Mouse (Mus musculus): ENCODE measurements around the gene Gm44596. TPM values are rescaled to one million over a fixed set of nuclear protein-coding genes. Genes with fewer than 3 reads are reported as not detected.

Gene Gm44596
- polyA plus RNA-seq, 1 experiment from 2014 or later, result not detected

DNA sequence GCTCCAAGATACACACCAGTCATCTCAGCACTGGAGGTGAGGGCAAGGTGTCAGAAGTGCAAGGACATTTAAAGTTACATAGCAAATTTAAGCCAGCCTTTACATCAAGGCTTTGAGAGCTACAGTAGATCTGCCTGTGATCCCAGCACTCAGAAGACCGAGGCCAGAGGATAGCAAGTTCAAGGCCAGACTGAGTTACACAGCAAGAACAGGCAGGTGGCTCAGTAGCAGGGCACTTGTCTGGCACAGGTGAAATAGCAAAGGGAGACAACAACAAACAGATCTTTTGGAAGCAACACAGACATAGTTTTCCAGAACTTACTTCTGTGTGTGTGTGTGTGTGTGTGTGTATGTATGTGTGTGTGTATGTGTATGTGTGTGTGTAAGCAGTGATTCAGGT lies 42.8 kb downstream of the Gm44596 start:
- Histone ChIP-seq H3K9ac (no peak overlapping the region), H3K9me3 (replicated peaks) (no peaks in the 10 kb centered on the region), H3K27ac (no peak overlapping the region), H3K4me1 (peaks cover 9% of the 10 kb centered on the region; the same call in 1 of the 2 replicates), H3K27me3 (no peaks in the 10 kb centered on the region), H3K4me2 (no peak overlapping the region), H3K36me3 (peaks cover 18% of the 10 kb centered on the region), H3K4me3 (replicated peaks) (no peak overlapping the region)
- WGBS, result 88% methylated on average over 1 of the region's 1 CpGs
- ATAC-seq (replicated peaks; ENCODE audit: low FRiP score), result no peak

DNA sequence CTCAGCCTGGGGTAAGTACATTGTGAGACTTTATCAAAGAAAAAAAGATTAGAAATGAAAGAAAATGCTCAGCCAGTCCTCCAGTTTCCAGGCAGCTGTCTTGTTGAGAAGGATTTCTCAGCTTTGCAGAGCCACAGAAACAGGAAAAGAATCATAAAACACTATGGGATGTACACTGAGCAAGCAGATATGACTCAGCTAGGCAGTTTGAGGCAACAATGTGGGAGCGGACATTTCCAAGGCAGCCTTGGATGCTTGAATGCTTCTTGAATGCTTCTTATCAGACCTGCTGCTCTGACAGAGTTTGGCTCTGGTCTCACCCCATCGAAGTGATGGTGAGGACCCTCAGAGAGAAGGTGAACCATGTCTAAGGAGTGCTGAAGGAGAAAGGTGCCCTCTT lies 45.7 kb downstream of the Gm44596 start:
- no peaks in the 10 kb centered on the region for H3K9me3 ChIP-seq (replicated peaks)
- no peak overlapping the region for H3K9ac ChIP-seq
- H3K27ac ChIP-seq, result peak overlapping the region; percentile 76
- no peaks in the 10 kb centered on the region for H3K27me3 ChIP-seq
- peaks cover 9% of the 10 kb centered on the region for H3K36me3 ChIP-seq
- 66% methylated on average over 2 of the region's 2 CpGs for WGBS
- no peak for ATAC-seq (replicated peaks; ENCODE audit: low FRiP score)
- H3K4me2 ChIP-seq, result no peak overlapping the region
- H3K4me3 ChIP-seq (replicated peaks), result no peak overlapping the region
- H3K4me1 ChIP-seq, result peaks cover 16% of the 10 kb centered on the region

DNA sequence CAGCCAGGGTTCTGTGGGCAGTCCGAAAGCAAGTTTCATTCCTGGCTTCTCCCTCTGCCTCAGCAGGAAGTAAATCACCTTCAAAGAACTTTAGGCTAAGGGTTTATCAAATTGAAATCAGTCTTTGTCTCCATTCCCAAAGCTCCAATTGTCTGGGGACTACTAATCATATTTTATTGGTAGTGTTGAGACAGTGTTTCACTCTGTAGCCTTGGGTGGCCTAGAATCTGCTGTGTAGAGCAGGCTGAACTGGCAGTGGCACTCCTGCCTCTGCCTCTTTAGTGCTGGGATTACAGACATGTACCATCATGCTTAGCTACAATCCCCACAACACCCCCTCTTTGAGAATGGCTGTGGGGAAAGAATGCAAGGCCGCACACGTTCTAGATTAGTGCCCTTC lies 46.2 kb downstream of the Gm44596 start:
- no peak for ATAC-seq (replicated peaks; ENCODE audit: low FRiP score)
- Histone ChIP-seq H3K9me3 (replicated peaks) (no peaks in the 10 kb centered on the region), H3K4me3 (replicated peaks) (no peak overlapping the region), H3K4me1 (peaks cover 16% of the 10 kb centered on the region), H3K27ac (peak overlapping the region; percentile 76), H3K9ac (no peak overlapping the region), H3K36me3 (peaks cover 8% of the 10 kb centered on the region; the same call in 1 of the 2 replicates), H3K4me2 (no peak overlapping the region), H3K27me3 (no peaks in the 10 kb centered on the region)
- WGBS, result 89% methylated on average over 3 of the region's 3 CpGs

DNA sequence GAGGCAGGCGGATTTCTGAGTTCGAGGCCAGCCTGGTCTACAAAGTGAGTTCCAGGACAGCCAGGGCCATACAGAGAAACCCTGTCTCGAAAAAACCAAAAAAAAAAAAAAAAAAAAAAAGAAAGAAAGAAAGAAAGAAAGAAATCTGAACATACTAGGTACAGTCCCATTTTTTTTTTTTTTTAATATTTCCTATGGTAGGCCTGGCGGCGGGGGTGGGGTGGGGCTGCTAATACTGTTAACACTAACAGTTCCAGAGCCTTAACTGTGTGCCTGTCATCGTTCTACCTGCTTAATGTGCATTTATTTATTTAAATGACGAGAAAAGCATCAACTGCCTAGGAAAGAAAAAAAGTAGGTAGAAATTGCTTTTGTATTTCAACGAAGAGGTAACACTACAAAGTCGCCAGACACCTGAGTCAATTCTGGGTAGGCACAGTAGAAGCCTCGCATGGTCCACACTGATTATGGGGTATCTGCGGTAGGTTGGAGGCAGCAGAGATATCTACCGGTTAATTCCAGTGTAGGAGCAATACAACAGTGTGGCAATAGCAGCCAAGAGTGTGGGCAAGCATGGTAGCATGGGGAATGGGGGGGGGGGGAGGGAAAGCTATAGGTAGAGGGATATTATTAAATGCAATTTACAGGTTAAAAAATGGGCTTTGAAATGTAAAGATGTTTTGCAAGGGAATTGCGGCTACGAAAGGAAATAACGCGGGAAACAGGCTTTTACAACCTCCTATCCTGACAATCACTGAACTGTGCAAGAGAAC lies 48.4 kb downstream of the Gm44596 start:
- Histone ChIP-seq H3K4me3 (replicated peaks) (peak overlapping the region; percentile 59), H3K27me3 (no peaks in the 10 kb centered on the region), H3K9me3 (replicated peaks) (no peaks in the 10 kb centered on the region), H3K4me1 (peaks cover 16% of the 10 kb centered on the region), H3K36me3 (peaks cover 17% of the 10 kb centered on the region), H3K27ac (peak overlapping the region; percentile 96), H3K9ac (peak overlapping the region; percentile 54), H3K4me2 (peak overlapping the region; percentile 66)
- WGBS, result 43% methylated on average over 16 of the region's 16 CpGs
- peak; percentile 61 for ATAC-seq (replicated peaks; ENCODE audit: low FRiP score)

DNA sequence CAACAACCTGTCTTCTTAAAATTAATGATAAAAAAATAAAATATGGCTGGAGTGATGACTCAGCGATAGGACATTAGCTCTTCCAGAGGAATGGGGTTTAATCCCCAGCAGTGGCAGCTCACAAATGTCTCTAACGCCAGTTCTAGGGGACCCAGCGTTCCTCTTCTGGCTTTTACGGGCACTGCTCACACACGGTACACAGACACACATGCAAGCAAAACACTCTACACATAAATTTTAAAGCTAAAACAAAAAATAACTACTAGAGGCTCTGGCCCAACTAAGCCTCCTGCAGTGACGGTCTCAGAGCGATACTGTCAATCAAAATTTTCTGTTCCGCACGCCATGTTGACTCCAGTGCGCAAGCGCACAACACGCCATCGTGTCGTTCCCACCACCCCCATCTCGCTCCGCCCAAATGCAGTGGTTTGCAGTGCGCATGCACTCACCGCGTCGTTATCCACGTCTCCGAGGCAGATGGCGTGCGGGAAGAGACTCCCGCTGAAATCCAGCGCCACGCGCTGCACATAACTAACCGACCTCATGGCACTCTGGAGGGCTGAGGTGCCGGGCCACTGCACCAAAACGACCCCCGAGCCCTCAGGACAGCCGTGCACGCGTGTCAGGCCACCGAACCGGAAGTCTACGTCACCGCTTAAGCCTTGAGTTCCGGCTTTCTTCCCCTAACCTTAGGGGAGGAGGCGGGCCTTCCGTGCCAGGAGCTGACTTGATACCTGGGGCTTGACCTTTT lies 49.1 kb downstream of the Gm44596 start, which contains the start of gene Itfg2:
Gene Itfg2, minus strand, starts transcription at position 663 of the 751 bp plus-strand sequence.
- peak; percentile 94 for ATAC-seq (replicated peaks; ENCODE audit: low FRiP score)
- Histone ChIP-seq H3K9me3 (replicated peaks) (no peaks in the 10 kb centered on the region), H3K9ac (peak within 1 kb of the TSS; percentile 54), H3K27me3 (no peaks in the 10 kb centered on the region), H3K4me3 (replicated peaks) (peak within 1 kb of the TSS; percentile 59), H3K4me1 (peaks cover 16% of the 10 kb centered on the region), H3K4me2 (peak within 1 kb of the TSS; percentile 66), H3K27ac (peak within 1 kb of the TSS; percentile 96), H3K36me3 (peaks cover 25% of the 10 kb centered on the region)
- WGBS, result under 1% methylated on average over 42 of the region's 42 CpGs

DNA sequence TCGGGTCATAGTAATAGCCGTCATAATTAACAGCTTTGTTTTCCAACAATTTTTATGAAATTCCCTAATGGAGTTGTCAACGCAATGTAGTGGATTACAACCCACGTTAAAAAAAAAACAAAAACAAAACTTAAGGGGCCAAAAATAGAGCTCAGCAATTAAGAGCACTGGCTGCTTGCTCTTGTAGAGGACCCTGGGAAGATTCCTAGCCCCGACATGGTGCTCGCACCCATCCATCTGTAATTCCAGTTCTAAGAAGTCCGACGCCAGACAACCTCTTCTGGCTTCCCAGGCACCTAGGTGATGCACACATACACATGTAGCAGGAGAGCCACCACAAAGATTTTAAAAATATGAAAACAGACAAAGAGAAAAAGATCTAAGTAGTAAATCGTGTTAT lies 49.7 kb downstream of the Gm44596 start:
- Histone ChIP-seq H3K4me3 (replicated peaks) (peak overlapping the region; percentile 59), H3K4me1 (peaks cover 16% of the 10 kb centered on the region), H3K27ac (peak overlapping the region; percentile 96), H3K4me2 (peak overlapping the region; percentile 66), H3K36me3 (peaks cover 26% of the 10 kb centered on the region), H3K9me3 (replicated peaks) (no peaks in the 10 kb centered on the region), H3K9ac (peak overlapping the region; percentile 54), H3K27me3 (no peaks in the 10 kb centered on the region)
- 19% methylated on average over 9 of the region's 9 CpGs for WGBS
- no peak for ATAC-seq (replicated peaks; ENCODE audit: low FRiP score)

DNA sequence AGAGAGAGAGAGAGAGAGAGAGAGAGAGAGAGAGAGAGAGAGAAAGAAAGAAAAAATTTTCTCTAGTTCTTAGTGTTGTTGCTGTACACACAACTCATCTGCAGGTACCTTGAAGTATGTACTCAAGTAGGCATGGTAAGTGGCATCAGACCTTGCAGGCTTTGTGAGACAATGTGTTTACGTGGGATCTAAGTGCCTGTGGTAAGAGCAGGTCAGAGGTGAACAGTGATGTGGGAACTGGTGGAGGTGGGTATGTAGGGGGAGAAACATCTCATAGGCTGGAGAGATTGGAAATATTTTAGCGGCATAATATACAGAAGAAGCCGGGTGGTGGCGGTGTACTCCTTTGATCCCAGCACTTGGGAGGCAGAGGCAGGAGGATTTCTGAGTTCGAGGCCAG lies 52.3 kb downstream of the Gm44596 start:
- Histone ChIP-seq H3K4me3 (replicated peaks) (no peak overlapping the region), H3K36me3 (peaks cover 51% of the 10 kb centered on the region), H3K9ac (no peak overlapping the region), H3K27me3 (no peaks in the 10 kb centered on the region), H3K4me2 (no peak overlapping the region), H3K9me3 (replicated peaks) (no peaks in the 10 kb centered on the region), H3K27ac (no peak overlapping the region), H3K4me1 (peaks cover 6% of the 10 kb centered on the region; the same call in 1 of the 2 replicates)
- no peak for ATAC-seq (replicated peaks; ENCODE audit: low FRiP score)
- 94% methylated on average over 5 of the region's 5 CpGs for WGBS

DNA sequence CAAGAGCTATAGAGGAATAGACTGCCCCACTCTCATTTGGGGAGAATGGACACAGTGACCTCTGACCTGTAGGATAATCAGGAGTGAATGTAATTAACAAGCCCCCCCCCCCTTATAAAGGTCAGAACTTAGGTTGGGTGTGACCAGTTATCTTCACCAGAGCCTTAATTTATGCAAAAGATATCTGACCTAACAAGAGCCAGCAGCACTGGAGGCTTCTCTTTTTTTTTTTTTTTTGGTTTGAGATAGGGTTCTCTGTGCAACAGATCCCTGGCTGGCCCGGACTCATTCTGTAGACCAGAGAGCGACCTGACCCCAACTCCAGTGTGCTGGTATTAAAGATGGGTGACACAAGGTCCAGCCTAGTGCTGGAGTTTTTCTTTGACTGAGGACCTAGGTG lies 54.0 kb downstream of the Gm44596 start:
- Histone ChIP-seq H3K36me3 (peaks cover 68% of the 10 kb centered on the region), H3K9me3 (replicated peaks) (no peaks in the 10 kb centered on the region), H3K4me3 (replicated peaks) (no peak overlapping the region), H3K4me1 (peaks cover 2% of the 10 kb centered on the region; the same call in 1 of the 2 replicates), H3K4me2 (no peak overlapping the region), H3K27ac (no peak overlapping the region), H3K27me3 (no peaks in the 10 kb centered on the region), H3K9ac (no peak overlapping the region)
- ATAC-seq (replicated peaks; ENCODE audit: low FRiP score), result no peak
- 91% methylated on average over 2 of the region's 2 CpGs for WGBS

DNA sequence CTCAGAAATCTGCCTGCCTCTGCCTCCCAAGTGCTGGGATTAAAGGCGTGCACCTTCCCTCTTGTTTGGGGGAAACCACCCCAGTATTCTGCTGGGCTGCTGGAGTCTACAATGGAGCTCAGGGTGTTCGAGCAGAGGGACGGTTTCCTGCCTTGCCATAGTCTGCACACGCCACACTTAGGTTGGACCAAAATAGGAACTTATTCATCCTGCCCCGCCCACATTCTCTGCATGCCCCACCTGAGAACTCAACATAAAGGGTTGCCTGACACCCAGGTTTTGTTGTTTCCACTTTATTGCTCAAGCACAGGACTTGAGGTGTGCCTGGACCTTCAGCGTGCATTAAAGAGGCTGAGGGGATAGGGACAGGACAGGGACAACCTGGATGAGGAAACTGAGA lies 54.5 kb downstream of the Gm44596 start:
- 91% methylated on average over 6 of the region's 6 CpGs for WGBS
- Histone ChIP-seq H3K4me2 (no peak overlapping the region), H3K27me3 (no peaks in the 10 kb centered on the region), H3K36me3 (peaks cover 73% of the 10 kb centered on the region), H3K4me1 (peaks cover 2% of the 10 kb centered on the region; the same call in 1 of the 2 replicates), H3K27ac (no peak overlapping the region), H3K9me3 (replicated peaks) (no peaks in the 10 kb centered on the region), H3K9ac (no peak overlapping the region), H3K4me3 (replicated peaks) (no peak overlapping the region)
- ATAC-seq (replicated peaks; ENCODE audit: low FRiP score), result no peak

DNA sequence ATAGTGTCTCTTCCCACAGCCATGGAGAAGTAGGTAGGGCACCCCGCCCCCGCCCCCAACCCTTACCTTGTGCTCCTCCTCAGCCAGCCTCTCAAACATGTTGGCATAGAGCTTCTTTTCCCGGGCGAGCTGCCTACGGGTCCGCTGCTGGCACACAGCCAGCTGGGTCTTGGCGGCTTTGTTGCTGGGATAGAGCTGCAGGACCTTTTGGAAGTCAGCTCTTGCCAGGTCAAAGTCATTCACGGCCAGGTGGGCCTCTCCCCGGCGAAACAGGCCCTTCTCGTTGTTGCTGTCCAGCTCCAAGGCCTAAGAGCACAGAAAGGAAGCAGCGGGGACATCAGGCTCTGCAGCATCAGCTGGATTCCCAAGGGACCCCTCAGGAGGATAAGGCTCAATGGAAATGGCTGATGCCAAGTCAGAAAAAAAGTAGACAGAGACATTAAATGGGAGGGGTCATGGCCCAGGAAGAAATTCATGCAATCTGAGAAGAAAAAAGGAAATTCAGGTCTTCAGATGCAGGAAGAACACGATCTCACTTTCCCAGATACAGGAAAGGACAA lies 57.1 kb downstream of the Gm44596 start:
- Histone ChIP-seq H3K27me3 (no peaks in the 10 kb centered on the region), H3K27ac (no peak overlapping the region), H3K4me3 (replicated peaks) (no peak overlapping the region), H3K9me3 (replicated peaks) (no peaks in the 10 kb centered on the region), H3K9ac (no peak overlapping the region), H3K36me3 (peaks cover 91% of the 10 kb centered on the region), H3K4me1 (peaks cover 20% of the 10 kb centered on the region), H3K4me2 (no peak overlapping the region)
- ATAC-seq (replicated peaks; ENCODE audit: low FRiP score), result no peak
- 88% methylated on average over 13 of the region's 13 CpGs for WGBS

DNA sequence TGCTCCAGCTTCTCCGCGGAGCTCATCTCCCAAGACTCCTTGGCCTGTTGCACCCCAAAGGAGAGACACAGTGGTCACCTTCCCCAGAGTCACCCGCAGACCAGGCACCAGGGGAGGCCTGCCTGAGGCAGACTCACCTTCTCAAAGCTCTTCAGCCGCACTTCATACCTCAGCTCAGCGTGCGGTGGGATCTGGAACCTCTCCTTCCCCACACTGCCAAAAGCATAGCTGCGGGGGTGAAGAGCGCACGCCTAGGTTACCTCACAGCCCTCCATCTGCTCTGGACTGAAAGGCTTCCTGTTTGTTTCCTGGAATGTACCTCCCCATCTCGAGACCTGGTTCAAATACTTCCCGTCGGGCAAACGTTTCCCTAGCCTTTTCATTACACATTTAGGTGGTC lies 58.3 kb downstream of the Gm44596 start:
- H3K9me3 ChIP-seq (replicated peaks), result no peaks in the 10 kb centered on the region
- no peaks in the 10 kb centered on the region for H3K27me3 ChIP-seq
- no peak overlapping the region for H3K9ac ChIP-seq
- H3K4me2 ChIP-seq, result no peak overlapping the region
- H3K36me3 ChIP-seq, result peaks cover 79% of the 10 kb centered on the region
- no peak overlapping the region for H3K4me3 ChIP-seq (replicated peaks)
- WGBS, result 94% methylated on average over 13 of the region's 13 CpGs
- no peak for ATAC-seq (replicated peaks; ENCODE audit: low FRiP score)
- no peak overlapping the region for H3K27ac ChIP-seq
- H3K4me1 ChIP-seq, result peaks cover 20% of the 10 kb centered on the region

DNA sequence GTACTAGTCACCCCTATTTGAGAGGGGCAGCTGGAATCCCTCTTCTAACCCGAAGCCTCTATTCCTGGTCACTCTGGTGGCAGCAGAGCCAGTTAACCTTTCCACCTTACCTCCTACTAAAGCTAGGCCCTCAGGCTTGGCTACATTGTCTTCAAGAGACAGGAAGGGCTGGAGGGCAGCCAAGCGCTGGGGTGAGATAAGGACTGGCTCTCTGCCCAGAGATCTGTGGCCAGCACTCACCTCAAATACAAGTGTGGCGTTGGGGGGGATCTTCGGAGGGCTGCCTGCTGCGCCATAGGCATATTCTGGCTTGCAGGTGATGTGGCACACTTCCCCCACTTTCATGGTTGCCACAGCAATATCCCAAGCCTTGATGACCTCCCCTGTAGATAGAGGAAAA lies 60.2 kb downstream of the Gm44596 start:
- ATAC-seq (replicated peaks; ENCODE audit: low FRiP score), result no peak
- 70% methylated on average over 5 of the region's 5 CpGs for WGBS
- Histone ChIP-seq H3K27me3 (no peaks in the 10 kb centered on the region), H3K4me2 (no peak overlapping the region), H3K36me3 (peaks cover 60% of the 10 kb centered on the region), H3K9me3 (replicated peaks) (no peaks in the 10 kb centered on the region), H3K4me3 (replicated peaks) (no peak overlapping the region), H3K9ac (no peak overlapping the region), H3K27ac (no peak overlapping the region), H3K4me1 (peaks cover 32% of the 10 kb centered on the region)

Measured in kidney, embryonic 15.5 days (tissue).